Mouse (Mus musculus) brain, embryonic 14.5 days (tissue): Measurements from ENCODE around the gene S1pr5.

Experiments
- CTCF ChIP-seq: fragments of 200-500 bp; IDR thresholded peaks from 2 replicates; pipeline ENCODE4 v1.5.1; 2012; ENCODE audit warnings: inconsistent platforms, mild to moderate bottlenecking, moderate library complexity, borderline replicate concordance; ENCODE audit not compliant: insufficient read depth, insufficient read length; ENCODE audit errors: extremely low read depth
- POLR2A ChIP-seq: fragments of 200-500 bp; IDR thresholded peaks from 2 replicates; pipeline ENCODE4 v1.6.1; 2012; ENCODE audit warnings: mild to moderate bottlenecking, inconsistent platforms, borderline replicate concordance; ENCODE audit not compliant: poor library complexity, insufficient read depth, insufficient read length, severe bottlenecking; ENCODE audit errors: extremely low read depth

- TF ChIP-seq POLR2A = no peak
- TF ChIP-seq CTCF = no peak
These were observed 35.3 kb upstream of the S1pr5 start for GRCm38 (mm10) chr9:21283591-21283990.
